Mouse (Mus musculus): ENCODE data around the gene Cd82.

DNA sequence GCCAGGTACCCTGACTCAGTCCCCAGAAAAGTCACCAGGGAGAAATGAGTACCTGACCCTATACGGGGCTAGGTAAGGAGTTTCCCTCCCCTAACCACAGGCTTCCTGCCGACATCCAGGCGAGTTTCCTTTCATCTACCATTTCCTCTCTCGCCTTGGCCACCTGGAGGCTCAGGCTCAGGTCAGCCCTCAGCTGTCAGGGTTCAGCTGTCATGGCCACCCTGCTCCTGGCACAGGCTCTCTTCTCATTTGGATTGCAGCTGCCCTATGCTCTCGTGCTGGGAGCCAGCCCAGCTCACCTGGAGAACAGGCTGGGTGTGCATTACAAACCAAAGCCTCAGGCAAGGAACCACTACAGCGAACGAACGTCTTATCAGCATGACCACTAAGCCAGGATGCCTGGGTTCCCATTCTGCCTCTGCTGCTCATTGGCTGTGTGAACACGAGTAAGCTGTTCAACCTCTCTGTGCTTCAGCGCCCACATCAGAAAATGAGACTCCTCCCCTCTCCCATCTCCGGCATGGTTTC lies 34.9 kb downstream of the Cd82 start:
- TF ChIP-seq CTCF (IDR thresholded peaks at IDR 0.05; ENCODE audit: extremely low read depth, insufficient read depth, insufficient read length, insufficient replicate concordance) (no peak), POLR2A (IDR thresholded peaks at IDR 0.05; ENCODE audit: low read depth, low read length) (no peak)

All from spleen, adult 2 months (tissue).